Comparison of ENCODE assay signal across 12 mouse cellular contexts in the genomic region with DNA sequence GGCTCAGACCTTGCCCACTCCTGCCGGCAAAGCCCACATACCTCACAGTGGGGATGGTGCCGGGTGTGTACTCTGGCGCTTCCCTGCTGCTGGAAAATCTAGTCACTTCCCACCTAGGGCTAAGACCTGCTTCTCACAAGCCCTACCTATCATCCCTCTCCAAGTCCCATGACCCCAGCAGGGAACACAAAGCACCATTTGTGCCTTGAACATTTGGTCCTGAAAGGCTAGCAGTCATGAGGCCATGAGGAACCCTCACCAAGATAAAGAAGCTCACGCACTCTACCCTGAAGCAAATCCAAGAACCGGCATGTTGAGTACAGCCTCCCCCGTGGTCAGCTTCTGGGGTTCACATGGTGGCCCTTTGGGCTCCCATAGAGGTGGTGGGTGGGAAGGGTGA. TPM values are rescaled to one million over a fixed set of nuclear protein-coding genes. Genes with fewer than 3 reads are reported as not detected.
DNase-seq lines count a peak whose midpoint lies in the region; ATAC-seq and TF ChIP-seq lines count a peak whose summit lies in the region.
"Had no signal": no experiment of that assay in that cellular context is flagged by ENCODE, and none has a peak within 500 bp of the region (broad histone marks: within the 10 kb centered on the region; RNA-seq: fewer than 3 reads in every experiment).

A gene (minus strand): TSS at position 78 of the 400 bp plus-strand sequence.

- WGBS in embryonic facial prominence, embryonic 15.5 days = 41% methylated on average over 6 of the region's 6 CpGs
- 32% methylated on average over 6 of the region's 6 CpGs for WGBS in heart, embryonic 16.5 days
- WGBS in intestine, postnatal 0 days = 63% methylated on average over 6 of the region's 6 CpGs

- H3K36me3 ChIP-seq in embryonic facial prominence, embryonic 15.5 days = no peaks in the 10 kb centered on the region
- H3K36me3 ChIP-seq in heart, embryonic 16.5 days (ENCODE audit: control insufficient read depth, insufficient read depth) = no peaks in the 10 kb centered on the region
- H3K36me3 ChIP-seq in intestine, postnatal 0 days (ENCODE audit: control insufficient read depth, insufficient read depth) = no peaks in the 10 kb centered on the region
- H3K36me3 ChIP-seq: G1E; limb, embryonic 13.5 days had no signal

- no peak within 1 kb of the TSS for H3K4me3 ChIP-seq in embryonic facial prominence, embryonic 15.5 days (replicated peaks)
- peak within 1 kb of the TSS; percentile 29 for H3K4me3 ChIP-seq in heart, embryonic 16.5 days (ENCODE audit: low read length)
- no peak within 1 kb of the TSS for H3K4me3 ChIP-seq in intestine, postnatal 0 days (ENCODE audit: low read depth, low read length)
- H3K4me3 ChIP-seq: limb, embryonic 13.5 days had no signal

- no peak for TF ChIP-seq CTCF in intestine, postnatal 0 days (IDR thresholded peaks at IDR 0.05; ENCODE audit: low read depth)

- H3K27me3 ChIP-seq in embryonic facial prominence, embryonic 15.5 days = no peaks in the 10 kb centered on the region
- H3K27me3 ChIP-seq in heart, embryonic 16.5 days (ENCODE audit: control insufficient read depth, insufficient read depth, low read length) = no peaks in the 10 kb centered on the region
- no peaks in the 10 kb centered on the region for H3K27me3 ChIP-seq in intestine, postnatal 0 days (replicated peaks; ENCODE audit: control insufficient read depth, insufficient read depth, low read length)
- H3K27me3 ChIP-seq: limb, embryonic 13.5 days had no signal

- H3K4me1 ChIP-seq in embryonic facial prominence, embryonic 15.5 days = peaks cover 13% of the 10 kb centered on the region; the same call in 1 of the 2 replicates
- peaks cover 30% of the 10 kb centered on the region for H3K4me1 ChIP-seq in heart, embryonic 16.5 days (ENCODE audit: control insufficient read depth, insufficient read depth, low read length)
- H3K4me1 ChIP-seq in intestine, postnatal 0 days (replicated peaks; ENCODE audit: control insufficient read depth, insufficient read depth, low read length) = 0 out of 2 replicates have a peak, but pooled peaks cover 3% of the 10 kb centered on the region

- intact Hi-C loops in left cerebral cortex, postnatal 25 days (cut with DNase I) = no loop called here

- H3K9ac ChIP-seq in embryonic facial prominence, embryonic 15.5 days = no peak within 1 kb of the TSS
- H3K9ac ChIP-seq in heart, embryonic 16.5 days (ENCODE audit: low read length) = peak within 1 kb of the TSS; percentile 62
- no peak within 1 kb of the TSS for H3K9ac ChIP-seq in intestine, postnatal 0 days (ENCODE audit: low read depth, low read length)
- H3K9ac ChIP-seq: limb, embryonic 13.5 days had no signal

- H3K4me2 ChIP-seq in embryonic facial prominence, embryonic 15.5 days (replicated peaks) = no peak within 1 kb of the TSS
- H3K4me2 ChIP-seq in heart, embryonic 16.5 days (ENCODE audit: low read depth, low read length) = peak within 1 kb of the TSS; percentile 51
- no peak within 1 kb of the TSS for H3K4me2 ChIP-seq in intestine, postnatal 0 days (replicated peaks; ENCODE audit: low read depth)
- H3K4me2 ChIP-seq: limb, embryonic 13.5 days had no signal

- no peak for DNase-seq in layer of hippocampus, adult 18-20 months (ENCODE audit: low spot score in 2 of 2)
- DNase-seq in layer of hippocampus, adult 9-11 months = no peak
- DNase-seq in left cerebral cortex, postnatal 25 days (ENCODE audit: low spot score in 2 of 2) = no peak
- DNase-seq in frontal cortex, postnatal 14 days (ENCODE audit: low spot score in 2 of 2) = no peak
- DNase-seq: adrenal gland, postnatal 10 days; thymus, postnatal 25 days had no signal

- H3K27ac ChIP-seq in embryonic facial prominence, embryonic 15.5 days (replicated peaks) = no peak within 1 kb of the TSS
- peak within 1 kb of the TSS; percentile 98 for H3K27ac ChIP-seq in heart, embryonic 16.5 days (ENCODE audit: low read length)
- no peak within 1 kb of the TSS for H3K27ac ChIP-seq in intestine, postnatal 0 days (ENCODE audit: low read depth, low read length)
- H3K27ac ChIP-seq: limb, embryonic 13.5 days had no signal

- no peaks in the 10 kb centered on the region for H3K9me3 ChIP-seq in embryonic facial prominence, embryonic 15.5 days (replicated peaks)
- H3K9me3 ChIP-seq in heart, embryonic 16.5 days (replicated peaks; ENCODE audit: control insufficient read depth, low read length) = no peaks in the 10 kb centered on the region
- H3K9me3 ChIP-seq in intestine, postnatal 0 days (ENCODE audit: control insufficient read depth) = no peaks in the 10 kb centered on the region
- H3K9me3 ChIP-seq: G1E; limb, embryonic 13.5 days had no signal

- no peak for ATAC-seq in embryonic facial prominence, embryonic 15.5 days (ENCODE audit: insufficient number of reproducible peaks, low FRiP score, low TSS enrichment, low read depth)
- ATAC-seq in heart, embryonic 16.5 days (replicated peaks; ENCODE audit: extremely low read depth, insufficient read depth, low FRiP score) = no peak
- no peak for ATAC-seq in intestine, postnatal 0 days
- no peak for ATAC-seq in frontal cortex, adult (ENCODE audit: low TSS enrichment)

RNA-seq across cellular contexts. Expression of the gene that starts here (rescaled TPM):
- total RNA-seq in layer of hippocampus, adult 18-20 months (2021) = 100 to 1,000 TPM; 572 to 608 TPM
- 18.7 and 20.8 TPM in 2 replicates for polyA plus RNA-seq in embryonic facial prominence, embryonic 15.5 days (2015; fragmentation: Nextera tagmentation; extraction: Ambion mirVana)
- polyA plus RNA-seq in heart, embryonic 16.5 days (2015; fragmentation: Nextera tagmentation; extraction: Ambion mirVana) = 192 and 202 TPM in 2 replicates
- total RNA-seq in left cerebral cortex, postnatal 25 days (2021) = 1,000 to 10,000 TPM; 1,926 to 2,241 TPM
- polyA plus RNA-seq in intestine, postnatal 0 days (2015; fragmentation: Nextera tagmentation; extraction: Ambion mirVana) = 1.2 and 2.2 TPM in 2 replicates
- polyA plus RNA-seq: G1E had no signal
